8 mouse cellular contexts compared by ENCODE assay signal in genomic region chr4:107801366-107802184, GRCm38 (mm10). TPM values are rescaled to one million over a fixed set of nuclear protein-coding genes. Genes with fewer than 3 reads are reported as not detected.
DNase-seq lines count a peak whose midpoint lies in the region; ATAC-seq and TF ChIP-seq lines count a peak whose summit lies in the region.

No protein-coding gene starts in this region.

- no peak for TF ChIP-seq CTCF in G1E (IDR thresholded peaks at IDR 0.05; ENCODE audit: low read depth, low read length)

- no peak for ATAC-seq in G1E (ENCODE audit: extremely low read depth, insufficient number of reproducible peaks, low FRiP score, poor library complexity, severe bottlenecking)
- peak; percentile 81 for ATAC-seq in forebrain, embryonic 16.5 days
- peak; percentile 78 for ATAC-seq in hindbrain, embryonic 12.5 days (ENCODE audit: low FRiP score)

- no peaks in the 10 kb centered on the region for H3K9me3 ChIP-seq in G1E (replicated peaks)
- no peaks in the 10 kb centered on the region for H3K9me3 ChIP-seq in forebrain, embryonic 16.5 days (ENCODE audit: control insufficient read depth, low read length)
- H3K9me3 ChIP-seq in hindbrain, embryonic 12.5 days (replicated peaks): no peaks in the 10 kb centered on the region

- H3K9ac ChIP-seq in forebrain, embryonic 16.5 days (replicated peaks; ENCODE audit: low read depth, low read length): peak overlapping the region; percentile 96
- peak overlapping the region; percentile 88 for H3K9ac ChIP-seq in hindbrain, embryonic 12.5 days

- H3K4me1 ChIP-seq in G1E (ENCODE audit: insufficient read depth, low read depth, low read length): peaks cover 51% of the 10 kb centered on the region
- peaks cover 37% of the 10 kb centered on the region for H3K4me1 ChIP-seq in forebrain, embryonic 16.5 days (replicated peaks; ENCODE audit: control insufficient read depth, insufficient read depth, low read length)
- H3K4me1 ChIP-seq in hindbrain, embryonic 12.5 days: peaks cover 35% of the 10 kb centered on the region

- peaks cover 27% of the 10 kb centered on the region for H3K36me3 ChIP-seq in G1E (replicated peaks)
- H3K36me3 ChIP-seq in forebrain, embryonic 16.5 days (ENCODE audit: control insufficient read depth, insufficient read depth): no peaks in the 10 kb centered on the region
- 0 out of 2 replicates have a peak, but pooled peaks cover 11% of the 10 kb centered on the region for H3K36me3 ChIP-seq in hindbrain, embryonic 12.5 days

- peaks cover 16% of the 10 kb centered on the region for H3K27me3 ChIP-seq in G1E (ENCODE audit: insufficient read depth, low read length)
- H3K27me3 ChIP-seq in forebrain, embryonic 16.5 days (replicated peaks; ENCODE audit: control insufficient read depth, insufficient read depth, low read length): no peaks in the 10 kb centered on the region
- H3K27me3 ChIP-seq in hindbrain, embryonic 12.5 days: peaks cover 13% of the 10 kb centered on the region; the same call in 1 of the 2 replicates

- peak; percentile 85 for DNase-seq in G1E (ENCODE audit: low spot score)
- peak; percentile 89 for DNase-seq in cerebellum, adult 11-12 months
- peak; percentile 64 for DNase-seq in left cerebral cortex, adult 11 months (ENCODE audit: low spot score)
- DNase-seq in lung, postnatal 25 days (ENCODE audit: low spot score): peak; percentile 71
- peak; percentile 80 for DNase-seq in retina, embryonic 14.5 days (ENCODE audit: low spot score)
- DNase-seq in urinary bladder, adult 2 months (ENCODE audit: low spot score): peak; percentile 64

- peak overlapping the region; percentile 99 for H3K27ac ChIP-seq in forebrain, embryonic 16.5 days (ENCODE audit: low read length)
- H3K27ac ChIP-seq in hindbrain, embryonic 12.5 days: peak overlapping the region; percentile 97

- H3K4me3 ChIP-seq in G1E (ENCODE audit: low read depth, low read length): peak overlapping the region; percentile 85
- peak overlapping the region; percentile 82 for H3K4me3 ChIP-seq in forebrain, embryonic 16.5 days (replicated peaks; ENCODE audit: low read length)
- peak overlapping the region; percentile 62 for H3K4me3 ChIP-seq in hindbrain, embryonic 12.5 days

- H3K4me2 ChIP-seq in forebrain, embryonic 16.5 days (ENCODE audit: low read length): peak overlapping the region; percentile 95
- H3K4me2 ChIP-seq in hindbrain, embryonic 12.5 days (replicated peaks): peak overlapping the region; percentile 96

- WGBS in forebrain, embryonic 16.5 days: 1% methylated on average over 40 of the region's 41 CpGs
- WGBS in hindbrain, embryonic 12.5 days: under 1% methylated on average over 36 of the region's 41 CpGs

RNA-seq across cellular contexts. Expression of gene Lrp8, which starts 0.5 kb away (rescaled TPM):
- total RNA-seq in G1E (2014; fragmentation: Nextera tagmentation): 5.0 and 9.4 TPM in 2 replicates
- total RNA-seq in G1E (2017): 13.0 and 13.5 TPM in 2 replicates
- polyA plus RNA-seq in G1E (2012): 12.1 and 12.5 TPM in 2 replicates
- 70.4 and 71.8 TPM in 2 replicates for polyA plus RNA-seq in forebrain, embryonic 16.5 days (2015; fragmentation: Nextera tagmentation; extraction: Ambion mirVana)
- polyA plus RNA-seq in hindbrain, embryonic 12.5 days (2016; fragmentation: Nextera tagmentation; extraction: Ambion mirVana): 46.7 and 52.6 TPM in 2 replicates
- polyA plus RNA-seq in urinary bladder, adult 2 months (2012; rRNA removed): 0.61 and 0.66 TPM in 2 replicates
